Mouse (Mus musculus): Measurements from ENCODE around the gene Ptprd. TPM values are rescaled to one million over a fixed set of nuclear protein-coding genes. Genes with fewer than 3 reads are reported as not detected.

Gene Ptprd
- polyA plus RNA-seq, 1 experiment from 2014 or later, result 145 TPM

DNA sequence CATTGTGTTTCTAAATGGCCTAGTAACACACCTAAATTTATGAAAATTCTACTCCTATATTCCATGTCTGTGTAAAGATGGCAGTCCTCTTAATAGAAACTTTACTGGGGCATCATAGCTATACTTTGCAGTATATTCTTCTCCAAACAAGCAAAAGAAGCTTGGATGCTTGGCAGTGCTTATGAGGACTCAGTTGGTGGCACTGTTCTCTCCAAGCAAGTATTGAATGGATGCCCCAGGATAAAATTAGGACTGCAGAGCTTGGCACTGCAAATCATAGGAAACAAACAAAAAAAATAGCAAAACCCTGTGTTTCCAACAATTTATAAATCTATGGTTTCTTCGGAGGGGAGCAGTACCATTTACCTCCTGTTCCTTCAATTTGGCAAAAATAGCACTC, 549.5 kb downstream of the Ptprd start:
- H3K27me3 ChIP-seq (ENCODE audit: control insufficient read depth, insufficient read depth, low read length), result no peaks in the 10 kb centered on the region
- H3K9ac ChIP-seq (replicated peaks; ENCODE audit: low read depth, low read length), result no peak overlapping the region
- no peak overlapping the region for H3K4me2 ChIP-seq (ENCODE audit: low read depth, low read length)
- H3K27ac ChIP-seq (ENCODE audit: low read depth, low read length), result no peak overlapping the region
- no peak for ATAC-seq (ENCODE audit: low read depth)
- no peaks in the 10 kb centered on the region for H3K4me1 ChIP-seq (ENCODE audit: control insufficient read depth, insufficient read depth, low read length)
- H3K4me3 ChIP-seq (ENCODE audit: low read depth, low read length), result no peak overlapping the region
- H3K9me3 ChIP-seq (ENCODE audit: control insufficient read depth, low read length), result no peaks in the 10 kb centered on the region
- no peaks in the 10 kb centered on the region for H3K36me3 ChIP-seq (ENCODE audit: control insufficient read depth, insufficient read depth, low read length)
- WGBS, result 90% methylated on average over 1 of the region's 1 CpGs

GRCm38 (mm10) chr4:77655669-77656068, 556.1 kb downstream of the Ptprd start:
- Histone ChIP-seq H3K9me3 (ENCODE audit: control insufficient read depth, low read length) (no peaks in the 10 kb centered on the region), H3K36me3 (ENCODE audit: control insufficient read depth, insufficient read depth, low read length) (no peaks in the 10 kb centered on the region), H3K27me3 (ENCODE audit: control insufficient read depth, insufficient read depth, low read length) (no peaks in the 10 kb centered on the region), H3K27ac (ENCODE audit: low read depth, low read length) (no peak overlapping the region), H3K4me3 (ENCODE audit: low read depth, low read length) (no peak overlapping the region), H3K9ac (replicated peaks; ENCODE audit: low read depth, low read length) (no peak overlapping the region), H3K4me2 (ENCODE audit: low read depth, low read length) (no peak overlapping the region), H3K4me1 (ENCODE audit: control insufficient read depth, insufficient read depth, low read length) (no peaks in the 10 kb centered on the region)
- WGBS, result 71% methylated on average over 1 of the region's 1 CpGs
- no peak for ATAC-seq (ENCODE audit: low read depth)

GRCm38 (mm10) chr4:77649615-77650325, 562.0 kb downstream of the Ptprd start:
- Histone ChIP-seq H3K4me3 (ENCODE audit: low read depth, low read length) (no peak overlapping the region), H3K4me2 (ENCODE audit: low read depth, low read length) (no peak overlapping the region), H3K9me3 (ENCODE audit: control insufficient read depth, low read length) (no peaks in the 10 kb centered on the region), H3K4me1 (ENCODE audit: control insufficient read depth, insufficient read depth, low read length) (no peaks in the 10 kb centered on the region), H3K27me3 (ENCODE audit: control insufficient read depth, insufficient read depth, low read length) (no peaks in the 10 kb centered on the region), H3K27ac (ENCODE audit: low read depth, low read length) (no peak overlapping the region), H3K9ac (replicated peaks; ENCODE audit: low read depth, low read length) (no peak overlapping the region), H3K36me3 (ENCODE audit: control insufficient read depth, insufficient read depth, low read length) (no peaks in the 10 kb centered on the region)
- no peak for ATAC-seq (ENCODE audit: low read depth)
- 89% methylated on average over 3 of the region's 3 CpGs for WGBS

DNA sequence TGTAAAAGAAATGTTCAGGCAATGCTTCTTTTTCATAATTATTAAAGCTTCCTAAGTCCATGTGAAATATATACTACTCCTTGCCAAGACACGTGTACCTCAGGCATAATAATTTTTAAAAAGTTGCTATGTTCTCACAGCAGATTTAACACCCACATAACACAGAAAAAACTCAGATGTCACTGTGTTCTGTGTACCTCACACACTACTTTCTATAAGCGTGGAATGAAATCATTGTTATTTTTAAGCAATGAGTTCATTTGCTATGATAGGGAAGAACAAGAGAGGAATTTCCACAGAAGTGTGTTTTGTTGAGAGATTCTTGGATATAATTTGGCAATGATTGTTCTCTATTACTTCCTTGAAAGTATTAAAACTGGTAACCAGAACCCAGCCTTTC, 562.9 kb downstream of the Ptprd start:
- Histone ChIP-seq H3K4me3 (ENCODE audit: low read depth, low read length) (no peak overlapping the region), H3K36me3 (ENCODE audit: control insufficient read depth, insufficient read depth, low read length) (no peaks in the 10 kb centered on the region), H3K27ac (ENCODE audit: low read depth, low read length) (no peak overlapping the region), H3K4me2 (ENCODE audit: low read depth, low read length) (no peak overlapping the region), H3K27me3 (ENCODE audit: control insufficient read depth, insufficient read depth, low read length) (no peaks in the 10 kb centered on the region), H3K9me3 (ENCODE audit: control insufficient read depth, low read length) (no peaks in the 10 kb centered on the region), H3K4me1 (ENCODE audit: control insufficient read depth, insufficient read depth, low read length) (no peaks in the 10 kb centered on the region), H3K9ac (replicated peaks; ENCODE audit: low read depth, low read length) (no peak overlapping the region)
- WGBS, result 85% methylated on average over 2 of the region's 2 CpGs
- ATAC-seq (ENCODE audit: low read depth), result no peak

DNA sequence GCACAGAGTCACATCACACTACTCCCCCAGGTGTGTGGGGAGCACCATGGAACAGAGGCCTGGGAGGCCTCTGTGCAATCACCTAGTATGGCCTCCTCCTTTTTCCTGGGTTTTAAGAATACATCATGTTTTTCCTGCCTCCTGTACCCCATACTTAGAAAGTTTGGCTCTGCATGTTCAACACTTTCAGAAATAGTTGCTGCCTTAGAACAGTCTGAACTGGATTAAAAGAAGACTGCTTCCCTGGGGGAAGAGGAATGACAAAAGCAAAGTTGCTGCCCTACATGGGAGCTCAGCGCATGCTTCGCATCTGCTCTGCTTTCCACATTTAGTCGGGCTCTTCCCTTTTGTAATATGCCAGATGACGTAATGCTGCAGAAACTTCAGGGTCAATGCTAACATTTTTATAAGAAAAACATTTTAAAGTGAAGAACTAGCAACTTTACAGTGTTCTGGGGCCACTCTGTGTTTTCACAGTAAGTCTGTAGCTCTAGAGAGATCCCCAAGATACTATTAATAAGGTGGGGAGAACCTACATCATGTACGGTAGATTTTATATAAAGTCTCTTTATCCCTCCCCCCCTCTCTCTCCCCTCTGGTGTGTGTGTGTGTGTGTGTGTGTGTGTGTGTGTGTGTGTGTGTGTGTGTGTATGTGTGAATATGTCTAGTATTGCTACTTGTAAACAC, 564.2 kb downstream of the Ptprd start:
- Histone ChIP-seq H3K4me3 (ENCODE audit: low read depth, low read length) (no peak overlapping the region), H3K27me3 (ENCODE audit: control insufficient read depth, insufficient read depth, low read length) (no peaks in the 10 kb centered on the region), H3K4me2 (ENCODE audit: low read depth, low read length) (no peak overlapping the region), H3K9me3 (ENCODE audit: control insufficient read depth, low read length) (no peaks in the 10 kb centered on the region), H3K27ac (ENCODE audit: low read depth, low read length) (no peak overlapping the region), H3K36me3 (ENCODE audit: control insufficient read depth, insufficient read depth, low read length) (no peaks in the 10 kb centered on the region), H3K9ac (replicated peaks; ENCODE audit: low read depth, low read length) (no peak overlapping the region), H3K4me1 (ENCODE audit: control insufficient read depth, insufficient read depth, low read length) (no peaks in the 10 kb centered on the region)
- WGBS, result 80% methylated on average over 5 of the region's 5 CpGs
- no peak for ATAC-seq (ENCODE audit: low read depth)

DNA sequence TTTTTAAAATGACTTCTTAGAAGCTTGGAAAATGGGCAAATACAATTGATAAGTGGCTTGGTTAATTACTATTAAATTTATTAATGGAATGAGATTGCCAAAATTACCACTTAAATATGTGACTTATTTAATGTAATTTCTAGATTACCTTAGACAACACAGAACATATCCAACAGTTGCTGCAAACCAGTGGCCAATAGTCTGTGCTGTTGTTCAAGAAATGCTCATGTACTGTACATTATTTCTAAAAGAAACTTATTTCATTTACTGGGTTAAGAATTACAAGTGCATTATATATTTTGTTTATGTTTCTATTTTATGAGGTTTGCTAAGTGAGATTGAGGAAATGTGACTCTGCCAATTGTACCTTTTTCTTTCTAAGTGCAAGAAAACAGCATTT, 567.3 kb downstream of the Ptprd start:
- Histone ChIP-seq H3K27ac (ENCODE audit: low read depth, low read length) (no peak overlapping the region), H3K4me3 (ENCODE audit: low read depth, low read length) (no peak overlapping the region), H3K36me3 (ENCODE audit: control insufficient read depth, insufficient read depth, low read length) (no peaks in the 10 kb centered on the region), H3K27me3 (ENCODE audit: control insufficient read depth, insufficient read depth, low read length) (no peaks in the 10 kb centered on the region), H3K4me2 (ENCODE audit: low read depth, low read length) (no peak overlapping the region), H3K9me3 (ENCODE audit: control insufficient read depth, low read length) (no peaks in the 10 kb centered on the region), H3K4me1 (ENCODE audit: control insufficient read depth, insufficient read depth, low read length) (no peaks in the 10 kb centered on the region), H3K9ac (replicated peaks; ENCODE audit: low read depth, low read length) (no peak overlapping the region)
- no peak for ATAC-seq (ENCODE audit: low read depth)

- H3K4me1 ChIP-seq (ENCODE audit: control insufficient read depth, insufficient read depth, low read length), result no peaks in the 10 kb centered on the region
- H3K9ac ChIP-seq (replicated peaks; ENCODE audit: low read depth, low read length), result no peak overlapping the region
- no peak overlapping the region for H3K27ac ChIP-seq (ENCODE audit: low read depth, low read length)
- 49% methylated on average over 7 of the region's 7 CpGs for WGBS
- ATAC-seq (ENCODE audit: low read depth), result no peak
- no peak overlapping the region for H3K4me2 ChIP-seq (ENCODE audit: low read depth, low read length)
- no peaks in the 10 kb centered on the region for H3K9me3 ChIP-seq (ENCODE audit: control insufficient read depth, low read length)
- H3K36me3 ChIP-seq (ENCODE audit: control insufficient read depth, insufficient read depth, low read length), result no peaks in the 10 kb centered on the region
- no peaks in the 10 kb centered on the region for H3K27me3 ChIP-seq (ENCODE audit: control insufficient read depth, insufficient read depth, low read length)
- no peak overlapping the region for H3K4me3 ChIP-seq (ENCODE audit: low read depth, low read length)
Observed at GRCm38 (mm10) chr4:77640022-77640421, 571.7 kb downstream of the Ptprd start.

DNA sequence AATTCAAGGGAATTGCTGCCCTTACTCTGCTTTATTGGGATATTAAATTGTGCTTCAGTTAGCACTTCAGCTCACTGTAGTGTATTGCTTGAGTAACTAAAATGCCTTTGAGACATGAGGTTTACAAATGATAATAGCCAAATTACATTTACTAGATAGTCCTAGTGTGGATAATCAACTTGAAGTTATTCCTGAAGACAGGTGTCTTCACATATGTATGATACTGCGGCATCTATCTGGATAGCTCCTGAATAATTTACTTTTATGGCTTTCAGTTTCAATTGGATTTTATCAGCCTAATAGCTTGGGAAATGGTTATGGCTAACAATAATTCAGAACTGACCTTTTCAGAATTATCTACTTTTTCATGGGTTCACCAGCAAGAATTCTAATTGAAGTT, 598.6 kb downstream of the Ptprd start:
- H3K9me3 ChIP-seq (ENCODE audit: control insufficient read depth, low read length), result no peaks in the 10 kb centered on the region
- H3K27me3 ChIP-seq (ENCODE audit: control insufficient read depth, insufficient read depth, low read length), result no peaks in the 10 kb centered on the region
- H3K4me1 ChIP-seq (ENCODE audit: control insufficient read depth, insufficient read depth, low read length), result no peaks in the 10 kb centered on the region
- H3K27ac ChIP-seq (ENCODE audit: low read depth, low read length), result no peak overlapping the region
- H3K4me3 ChIP-seq (ENCODE audit: low read depth, low read length), result no peak overlapping the region
- H3K4me2 ChIP-seq (ENCODE audit: low read depth, low read length), result no peak overlapping the region
- 50% methylated on average over 1 of the region's 1 CpGs for WGBS
- no peak overlapping the region for H3K9ac ChIP-seq (replicated peaks; ENCODE audit: low read depth, low read length)
- ATAC-seq (ENCODE audit: low read depth), result peak; percentile 73
- no peaks in the 10 kb centered on the region for H3K36me3 ChIP-seq (ENCODE audit: control insufficient read depth, insufficient read depth, low read length)

DNA sequence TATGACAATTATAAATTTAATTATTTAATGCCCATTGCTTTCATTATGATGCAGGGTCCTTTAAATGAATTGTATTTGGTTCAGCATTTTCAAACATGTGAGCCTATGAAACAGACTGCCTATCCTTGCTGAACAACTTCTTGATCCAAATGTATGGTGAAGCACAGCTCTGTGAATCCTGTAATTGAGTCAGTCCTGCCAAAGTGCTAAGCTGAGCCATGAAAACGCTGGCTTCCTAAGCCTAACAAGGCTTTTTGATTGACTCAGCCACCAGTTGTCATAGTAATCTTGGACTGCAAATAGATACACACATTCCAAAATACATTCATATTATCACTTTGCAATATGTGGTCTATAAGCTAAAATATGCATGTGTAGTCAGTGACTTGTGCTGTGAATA, 625.1 kb downstream of the Ptprd start:
- Histone ChIP-seq H3K27me3 (ENCODE audit: control insufficient read depth, insufficient read depth, low read length) (no peaks in the 10 kb centered on the region), H3K4me1 (ENCODE audit: control insufficient read depth, insufficient read depth, low read length) (no peaks in the 10 kb centered on the region), H3K4me3 (ENCODE audit: low read depth, low read length) (no peak overlapping the region), H3K9me3 (ENCODE audit: control insufficient read depth, low read length) (no peaks in the 10 kb centered on the region), H3K36me3 (ENCODE audit: control insufficient read depth, insufficient read depth, low read length) (no peaks in the 10 kb centered on the region), H3K9ac (replicated peaks; ENCODE audit: low read depth, low read length) (no peak overlapping the region), H3K4me2 (ENCODE audit: low read depth, low read length) (no peak overlapping the region), H3K27ac (ENCODE audit: low read depth, low read length) (no peak overlapping the region)
- no peak for ATAC-seq (ENCODE audit: low read depth)
- 75% methylated on average over 1 of the region's 1 CpGs for WGBS

All from neural tube, embryonic 14.5 days (tissue).